Mouse (Mus musculus) midbrain, embryonic 15.5 days (tissue): ENCODE measurements around the gene Lepr. TPM values are rescaled to one million over a fixed set of nuclear protein-coding genes. Genes with fewer than 3 reads are reported as not detected.

ENCODE experiments used
- ATAC-seq: fragments of 200-750 bp; cut with Nextera tagmentation; replicated peaks from 2 replicates; pipeline ENCODE4 v1.8.0; 2017; ENCODE audit warnings: moderate TSS enrichment
- H3K27ac ChIP-seq: fragments of 300-500 bp; sonication (generic); 2 replicates; pipeline ENCODE4 v1.5.1; 2015; ENCODE audit warnings: mild to moderate bottlenecking, inconsistent platforms
- H3K27me3 ChIP-seq: fragments of 300-500 bp; sonication (generic); replicated peaks from 2 replicates; pipeline ENCODE4 v1.6.1; 2015; ENCODE audit warnings: inconsistent platforms
- H3K36me3 ChIP-seq: fragments of 300-500 bp; sonication (generic); replicated peaks from 2 replicates; pipeline ENCODE4 v1.6.1; 2015; ENCODE audit warnings: inconsistent platforms
- H3K4me1 ChIP-seq: fragments of 300-500 bp; sonication (generic); 2 replicates; pipeline ENCODE4 v1.6.1; 2015; ENCODE audit warnings: inconsistent platforms
- H3K4me2 ChIP-seq: fragments of 300-500 bp; sonication (generic); 2 replicates; pipeline ENCODE4 v1.6.1; 2015; ENCODE audit warnings: inconsistent platforms, mild to moderate bottlenecking, moderate library complexity
- H3K4me3 ChIP-seq: fragments of 300-500 bp; sonication (generic); 2 replicates; pipeline ENCODE4 v1.5.1; 2015; ENCODE audit warnings: mild to moderate bottlenecking, inconsistent platforms
- H3K9ac ChIP-seq: fragments of 300-500 bp; sonication (generic); 2 replicates; pipeline ENCODE4 v1.6.1; 2015; ENCODE audit warnings: mild to moderate bottlenecking, inconsistent platforms
- H3K9me3 ChIP-seq: fragments of 300-500 bp; sonication (generic); 2 replicates; pipeline ENCODE4 v1.6.1; 2016; ENCODE audit warnings: inconsistent platforms
- WGBS: fragments of 180-500 bp; shearing (Covaris S2); methylation state at CpG from one replicate; pipeline ENCODE4 v1.1.7; 2015; ENCODE audit warnings: mixed read lengths; 5-methylcytosine and 5-hydroxymethylcytosine counted together
- polyA plus RNA-seq: library from polyadenylated mRNA; unstranded; fragments of >200 nt; fragmentation: Nextera tagmentation; extraction: Ambion mirVana; gene quantifications from 2 replicates; pipeline ENCODE4 v1.2.1, GENCODE M21; 2015

The Lepr gene
- polyA plus RNA-seq, 1 experiment from 2014 or later = 4.1 TPM

- no peaks in the 10 kb centered on the region for H3K4me1 ChIP-seq
- 88% methylated on average over 3 of the region's 3 CpGs for WGBS
- ATAC-seq = no peak
Observed at GRCm38 (mm10) chr4:101697236-101697635, 20.0 kb upstream of the Lepr start.

GRCm38 (mm10) chr4:101699423-101699822 is 17.8 kb upstream of the Lepr start:
- no peak overlapping the region for H3K9ac ChIP-seq
- 90% methylated on average over 1 of the region's 1 CpGs for WGBS
- no peaks in the 10 kb centered on the region for H3K4me1 ChIP-seq
- ATAC-seq = no peak
- H3K9me3 ChIP-seq = no peaks in the 10 kb centered on the region
- H3K4me2 ChIP-seq = no peak overlapping the region
- no peaks in the 10 kb centered on the region for H3K27me3 ChIP-seq
- no peak overlapping the region for H3K27ac ChIP-seq
- H3K4me3 ChIP-seq = no peak overlapping the region
- no peaks in the 10 kb centered on the region for H3K36me3 ChIP-seq

More at GRCm38 (mm10) chr4:101697236-101697635, 20.0 kb upstream of the Lepr start:
- no peaks in the 10 kb centered on the region for H3K27me3 ChIP-seq
- H3K4me2 ChIP-seq = no peak overlapping the region
- H3K4me3 ChIP-seq = no peak overlapping the region
- H3K9ac ChIP-seq = no peak overlapping the region
- H3K9me3 ChIP-seq = no peaks in the 10 kb centered on the region
- no peak overlapping the region for H3K27ac ChIP-seq
- no peaks in the 10 kb centered on the region for H3K36me3 ChIP-seq

DNA sequence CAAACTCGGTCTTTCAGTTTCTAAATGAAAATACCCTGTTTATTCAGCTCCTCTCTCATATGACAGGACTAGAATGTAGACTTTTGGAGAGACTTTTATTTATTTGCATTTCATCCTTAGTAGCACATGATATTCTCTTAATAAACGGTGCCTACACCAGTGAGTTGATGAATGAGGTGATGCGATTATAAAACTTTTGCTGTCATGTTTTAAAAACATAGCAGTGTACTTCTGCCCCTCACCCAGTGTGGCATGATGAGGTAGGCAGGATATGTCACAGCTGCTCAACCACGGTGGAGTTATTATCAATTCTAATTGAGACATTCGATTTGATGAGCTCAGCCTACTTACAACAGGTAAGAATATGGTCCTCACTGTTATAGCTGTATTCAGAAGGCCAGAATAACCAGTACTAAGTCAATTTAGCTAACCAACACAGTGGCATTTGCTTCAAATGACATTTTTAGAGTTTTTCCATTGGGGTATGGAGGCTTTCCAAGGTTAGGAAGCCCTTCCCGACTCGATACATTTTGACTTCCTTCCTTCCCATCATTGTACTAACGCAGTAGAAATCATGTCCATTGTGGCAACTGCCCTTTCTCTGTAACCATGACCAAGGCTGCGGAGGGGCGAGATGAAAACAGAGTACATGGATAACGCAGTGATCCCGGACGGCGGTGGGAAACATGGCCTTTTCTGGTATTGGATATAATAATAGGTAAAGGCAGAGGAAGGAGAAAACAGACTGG is 16.1 kb upstream of the Lepr start:
- WGBS = 91% methylated on average over 14 of the region's 14 CpGs

DNA sequence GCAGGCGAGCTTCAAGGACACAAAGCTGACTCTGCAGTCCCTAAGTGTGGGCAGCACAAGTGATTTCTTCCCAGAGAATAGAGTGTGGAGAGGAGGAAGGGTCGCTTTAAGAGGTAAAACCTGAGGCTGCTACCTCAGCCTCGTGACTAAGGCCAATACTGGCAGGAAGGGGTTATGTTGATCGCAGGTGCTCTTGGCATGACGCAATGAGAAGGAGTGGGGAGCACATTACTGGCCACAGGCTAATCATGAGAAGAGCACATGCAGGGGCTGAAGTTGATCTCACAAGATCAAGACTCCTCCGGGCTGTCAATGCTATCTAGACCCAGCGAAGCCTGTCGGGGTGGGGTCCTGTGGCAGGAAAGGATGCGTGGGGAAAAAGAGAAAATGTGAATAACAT is 11.9 kb upstream of the Lepr start:
- Histone ChIP-seq H3K27me3 (no peaks in the 10 kb centered on the region), H3K9me3 (no peaks in the 10 kb centered on the region), H3K4me3 (no peak overlapping the region), H3K36me3 (no peaks in the 10 kb centered on the region), H3K9ac (no peak overlapping the region), H3K4me1 (no peaks in the 10 kb centered on the region), H3K4me2 (no peak overlapping the region), H3K27ac (no peak overlapping the region)
- ATAC-seq = no peak
- 89% methylated on average over 9 of the region's 9 CpGs for WGBS

More for the DNA sequence above, 16.1 kb upstream of the Lepr start:
- Histone ChIP-seq H3K27ac (no peak overlapping the region), H3K4me2 (no peak overlapping the region), H3K36me3 (no peaks in the 10 kb centered on the region), H3K27me3 (no peaks in the 10 kb centered on the region), H3K4me3 (no peak overlapping the region), H3K9me3 (no peaks in the 10 kb centered on the region), H3K4me1 (no peaks in the 10 kb centered on the region), H3K9ac (no peak overlapping the region)
- ATAC-seq = no peak

DNA sequence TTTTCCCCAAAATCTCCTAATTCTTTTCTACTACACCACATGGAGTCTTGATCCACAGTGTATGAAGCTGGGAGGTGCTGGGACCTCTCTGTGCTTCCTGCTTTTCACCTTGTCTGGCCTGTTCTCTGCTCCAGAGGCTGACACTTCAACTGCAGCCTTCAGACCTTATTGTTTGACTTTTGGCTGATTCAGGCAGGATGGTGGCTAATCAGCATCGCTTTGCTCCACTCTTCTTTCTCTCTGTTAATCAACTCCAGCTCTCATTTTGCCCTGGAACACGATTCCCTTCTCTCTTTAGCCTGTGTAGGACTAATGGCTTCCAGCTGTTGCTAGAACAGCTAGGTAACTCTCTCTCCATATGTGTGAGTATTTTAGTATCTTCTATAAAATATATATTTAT is 10.0 kb upstream of the Lepr start:
- Histone ChIP-seq H3K4me3 (no peak overlapping the region), H3K27me3 (no peaks in the 10 kb centered on the region), H3K36me3 (no peaks in the 10 kb centered on the region), H3K9me3 (no peaks in the 10 kb centered on the region), H3K9ac (no peak overlapping the region), H3K4me2 (no peak overlapping the region), H3K4me1 (no peaks in the 10 kb centered on the region), H3K27ac (no peak overlapping the region)
- no peak for ATAC-seq
- whole genome bisulfite sequencing = 69% methylated on average over 2 of the region's 2 CpGs

- no peaks in the 10 kb centered on the region for H3K27me3 ChIP-seq
- H3K9me3 ChIP-seq = no peaks in the 10 kb centered on the region
- H3K36me3 ChIP-seq = no peaks in the 10 kb centered on the region
- H3K4me1 ChIP-seq = no peaks in the 10 kb centered on the region
- H3K27ac ChIP-seq = no peak overlapping the region
- no peak overlapping the region for H3K4me2 ChIP-seq
- no peak overlapping the region for H3K4me3 ChIP-seq
- ATAC-seq = no peak
- H3K9ac ChIP-seq = no peak overlapping the region
- 79% methylated on average over 3 of the region's 3 CpGs for WGBS
Observed at GRCm38 (mm10) chr4:101707953-101708352, 9.3 kb upstream of the Lepr start.

DNA sequence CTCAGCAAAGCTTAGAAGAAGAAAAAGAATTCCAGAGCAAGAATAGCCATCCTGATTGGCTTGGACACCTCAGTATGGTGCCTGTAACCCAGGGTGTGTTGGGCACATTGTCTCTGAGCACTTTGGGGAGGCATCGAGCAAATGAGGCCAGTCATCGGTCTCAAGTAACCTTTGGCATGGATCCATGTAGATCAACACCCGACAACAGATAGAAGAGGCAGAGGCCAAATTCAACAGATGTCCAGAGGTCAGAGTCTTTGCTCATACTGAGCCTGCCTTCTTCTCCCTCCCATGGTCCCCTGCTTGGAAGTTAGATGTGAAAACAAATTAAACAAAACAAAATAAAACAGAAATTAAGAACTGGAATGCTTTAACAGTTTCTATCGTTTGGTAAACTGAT is 6.8 kb upstream of the Lepr start:
- Histone ChIP-seq H3K4me1 (no peaks in the 10 kb centered on the region), H3K27me3 (no peaks in the 10 kb centered on the region), H3K9me3 (no peaks in the 10 kb centered on the region), H3K27ac (no peak overlapping the region), H3K9ac (no peak overlapping the region), H3K4me3 (no peak overlapping the region), H3K4me2 (no peak overlapping the region), H3K36me3 (no peaks in the 10 kb centered on the region)
- WGBS = 83% methylated on average over 4 of the region's 4 CpGs
- no peak for ATAC-seq

DNA sequence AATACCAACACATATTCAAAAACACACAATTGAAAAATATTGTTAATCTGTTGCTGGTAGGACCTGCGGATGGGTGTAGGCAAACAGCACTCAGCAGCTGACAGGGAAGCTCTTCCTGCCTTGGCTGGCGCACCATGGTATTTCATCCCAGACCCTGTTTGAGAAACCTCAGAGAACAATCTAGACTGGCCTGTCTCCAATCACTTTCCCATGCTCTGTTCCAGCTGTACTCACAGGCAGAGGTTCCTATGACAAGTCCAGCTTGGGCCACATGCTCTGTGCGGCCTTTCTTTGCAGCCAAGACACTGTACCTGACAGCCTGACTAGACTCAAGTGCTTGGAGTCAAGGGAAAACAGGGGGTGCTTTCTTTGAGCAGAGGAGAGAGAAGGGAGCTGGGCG is 6.1 kb upstream of the Lepr start:
- H3K4me2 ChIP-seq = no peak overlapping the region
- 90% methylated on average over 4 of the region's 4 CpGs for WGBS
- no peak overlapping the region for H3K9ac ChIP-seq
- H3K9me3 ChIP-seq = no peaks in the 10 kb centered on the region
- H3K4me3 ChIP-seq = no peak overlapping the region
- no peak for ATAC-seq
- no peaks in the 10 kb centered on the region for H3K27me3 ChIP-seq
- no peak overlapping the region for H3K27ac ChIP-seq
- H3K4me1 ChIP-seq = no peaks in the 10 kb centered on the region
- no peaks in the 10 kb centered on the region for H3K36me3 ChIP-seq

- Histone ChIP-seq H3K27me3 (peaks cover 11% of the 10 kb centered on the region), H3K4me2 (no peak overlapping the region), H3K9ac (no peak overlapping the region), H3K4me1 (peaks cover 6% of the 10 kb centered on the region), H3K4me3 (no peak overlapping the region), H3K9me3 (no peaks in the 10 kb centered on the region), H3K36me3 (no peaks in the 10 kb centered on the region), H3K27ac (no peak overlapping the region)
- WGBS = 38% methylated on average over 1 of the region's 1 CpGs
- no peak for ATAC-seq
Observed at GRCm38 (mm10) chr4:101712563-101712962, 4.6 kb upstream of the Lepr start.

DNA sequence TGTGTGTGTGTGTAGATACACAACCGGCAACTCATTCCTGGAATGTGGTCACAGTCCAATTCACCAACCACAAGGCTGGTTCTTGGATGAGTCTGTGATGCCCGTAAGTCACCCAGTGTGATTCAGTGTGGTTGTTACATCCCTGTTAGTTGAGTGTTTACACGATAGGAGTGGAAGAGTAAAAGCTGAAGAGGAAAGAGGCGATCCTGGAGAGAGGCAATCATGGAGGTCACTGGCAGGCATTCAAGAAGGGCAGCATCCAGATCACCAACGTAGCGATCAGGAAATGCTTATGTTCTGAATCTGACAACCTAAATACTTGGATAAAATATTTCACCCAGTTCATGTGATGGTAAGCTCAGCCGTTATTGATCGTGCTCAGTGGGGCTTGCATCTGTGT is 1.9 kb upstream of the Lepr start:
- ATAC-seq = no peak
- H3K9me3 ChIP-seq = no peaks in the 10 kb centered on the region
- no peak overlapping the region for H3K9ac ChIP-seq
- peaks cover 10% of the 10 kb centered on the region for H3K4me1 ChIP-seq
- H3K4me2 ChIP-seq = no peak overlapping the region
- no peaks in the 10 kb centered on the region for H3K36me3 ChIP-seq
- no peak overlapping the region for H3K27ac ChIP-seq
- WGBS = 90% methylated on average over 8 of the region's 8 CpGs
- no peak overlapping the region for H3K4me3 ChIP-seq
- H3K27me3 ChIP-seq = peaks cover 14% of the 10 kb centered on the region

- Histone ChIP-seq H3K9ac (no peak overlapping the region), H3K27me3 (peaks cover 14% of the 10 kb centered on the region), H3K36me3 (no peaks in the 10 kb centered on the region), H3K9me3 (no peaks in the 10 kb centered on the region), H3K4me2 (no peak overlapping the region), H3K4me3 (no peak overlapping the region), H3K4me1 (peaks cover 10% of the 10 kb centered on the region), H3K27ac (no peak overlapping the region)
- WGBS = 66% methylated on average over 6 of the region's 6 CpGs
- no peak for ATAC-seq
Observed at GRCm38 (mm10) chr4:101715805-101716204, 1.4 kb upstream of the Lepr start.

GRCm38 (mm10) chr4:101718991-101719580 is 1.9 kb downstream of the Lepr start:
- WGBS = 4% methylated on average over 5 of the region's 5 CpGs
- H3K9me3 ChIP-seq = no peaks in the 10 kb centered on the region
- no peak overlapping the region for H3K27ac ChIP-seq
- peaks cover 14% of the 10 kb centered on the region for H3K27me3 ChIP-seq
- no peak for ATAC-seq
- no peak overlapping the region for H3K9ac ChIP-seq
- peaks cover 10% of the 10 kb centered on the region for H3K4me1 ChIP-seq
- no peaks in the 10 kb centered on the region for H3K36me3 ChIP-seq
- no peak overlapping the region for H3K4me3 ChIP-seq
- H3K4me2 ChIP-seq = no peak overlapping the region

- H3K4me3 ChIP-seq = no peak overlapping the region
- H3K27ac ChIP-seq = no peak overlapping the region
- no peak overlapping the region for H3K9ac ChIP-seq
- ATAC-seq = no peak
- no peak overlapping the region for H3K4me2 ChIP-seq
- peaks cover 10% of the 10 kb centered on the region for H3K4me1 ChIP-seq
- no peaks in the 10 kb centered on the region for H3K36me3 ChIP-seq
- no peaks in the 10 kb centered on the region for H3K9me3 ChIP-seq
- peaks cover 10% of the 10 kb centered on the region for H3K27me3 ChIP-seq
- 86% methylated on average over 4 of the region's 4 CpGs for WGBS
Observed at GRCm38 (mm10) chr4:101721705-101722104, 4.5 kb downstream of the Lepr start.
